Mouse (Mus musculus): ENCODE results near the gene Nkx2-5. TPM values are rescaled to one million over a fixed set of nuclear protein-coding genes. Genes with fewer than 3 reads are reported as not detected.

The Nkx2-5 gene
- polyA plus RNA-seq, 1 experiment from 2014 or later, result 0.91 TPM

GRCm38 (mm10) chr17:26849106-26849745 is 4.4 kb upstream of the Nkx2-5 start:
- ATAC-seq (ENCODE audit: low FRiP score, low TSS enrichment), result no peak
- 5% methylated on average over 19 of the region's 19 CpGs for WGBS
- H3K4me3 ChIP-seq (ENCODE audit: low read depth, low read length), result peak overlapping the region; percentile 33

GRCm38 (mm10) chr17:26848236-26848635 is 3.4 kb upstream of the Nkx2-5 start:
- Histone ChIP-seq H3K9ac (ENCODE audit: low read length) (no peak overlapping the region), H3K4me3 (ENCODE audit: low read depth, low read length) (no peak overlapping the region), H3K27ac (replicated peaks) (no peak overlapping the region), H3K36me3 (ENCODE audit: control insufficient read depth, insufficient read depth, low read length) (no peaks in the 10 kb centered on the region), H3K4me2 (replicated peaks; ENCODE audit: low read depth) (no peak overlapping the region), H3K4me1 (replicated peaks; ENCODE audit: control insufficient read depth, insufficient read depth) (no peaks in the 10 kb centered on the region), H3K27me3 (ENCODE audit: control insufficient read depth, insufficient read depth, low read length) (peaks cover 43% of the 10 kb centered on the region), H3K9me3 (ENCODE audit: control insufficient read depth, low read length) (no peaks in the 10 kb centered on the region)
- no peak for DNase-seq (ENCODE audit: low spot score)
- 7% methylated on average over 6 of the region's 6 CpGs for WGBS
- no peak for ATAC-seq (ENCODE audit: low FRiP score, low TSS enrichment)
- TF ChIP-seq CTCF (IDR thresholded peaks at IDR 0.05; ENCODE audit: low read depth) (no peak), EP300 (optimal IDR thresholded peaks at IDR 0.05) (no peak)

More at GRCm38 (mm10) chr17:26849106-26849745, 4.4 kb upstream of the Nkx2-5 start:
- no peak for TF ChIP-seq EP300 (optimal IDR thresholded peaks at IDR 0.05)
- no peak for TF ChIP-seq CTCF (IDR thresholded peaks at IDR 0.05; ENCODE audit: low read depth)
- H3K4me2 ChIP-seq (replicated peaks; ENCODE audit: low read depth), result peak overlapping the region; percentile 46; the same call in 1 of the 2 replicates
- H3K27me3 ChIP-seq (ENCODE audit: control insufficient read depth, insufficient read depth, low read length), result peaks cover 44% of the 10 kb centered on the region
- H3K4me1 ChIP-seq (replicated peaks; ENCODE audit: control insufficient read depth, insufficient read depth), result no peaks in the 10 kb centered on the region
- no peaks in the 10 kb centered on the region for H3K36me3 ChIP-seq (ENCODE audit: control insufficient read depth, insufficient read depth, low read length)
- H3K9ac ChIP-seq (ENCODE audit: low read length), result no peak overlapping the region
- no peaks in the 10 kb centered on the region for H3K9me3 ChIP-seq (ENCODE audit: control insufficient read depth, low read length)
- no peak overlapping the region for H3K27ac ChIP-seq (replicated peaks)
- DNase-seq (ENCODE audit: low spot score), result no peak

DNA sequence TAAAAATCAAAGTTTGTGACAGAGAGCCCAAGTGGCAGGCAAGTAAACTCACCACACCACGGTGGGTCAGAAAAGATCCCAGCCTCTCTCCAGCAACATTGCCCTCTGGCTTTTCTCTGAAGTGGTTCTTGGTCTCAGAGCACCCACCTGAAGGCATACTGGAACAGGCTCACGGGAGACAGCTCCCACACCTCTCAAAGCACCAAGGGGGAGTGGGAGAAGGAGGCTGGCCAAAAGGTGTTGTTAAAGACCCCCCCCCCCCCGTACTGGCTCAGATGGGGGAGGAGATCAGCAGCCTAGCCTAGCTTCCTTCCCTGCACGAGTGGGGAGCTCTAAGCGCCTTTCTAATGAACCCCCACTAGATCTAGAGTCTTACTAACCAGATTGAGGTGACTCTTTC is 3.0 kb upstream of the Nkx2-5 start:
- H3K27me3 ChIP-seq (ENCODE audit: control insufficient read depth, insufficient read depth, low read length), result peaks cover 45% of the 10 kb centered on the region
- no peak overlapping the region for H3K9ac ChIP-seq (ENCODE audit: low read length)
- H3K9me3 ChIP-seq (ENCODE audit: control insufficient read depth, low read length), result no peaks in the 10 kb centered on the region
- no peak overlapping the region for H3K27ac ChIP-seq (replicated peaks)
- WGBS, result 3% methylated on average over 5 of the region's 5 CpGs
- no peak for DNase-seq (ENCODE audit: low spot score)
- no peak for ATAC-seq (ENCODE audit: low FRiP score, low TSS enrichment)
- H3K4me1 ChIP-seq (replicated peaks; ENCODE audit: control insufficient read depth, insufficient read depth), result no peaks in the 10 kb centered on the region
- no peaks in the 10 kb centered on the region for H3K36me3 ChIP-seq (ENCODE audit: control insufficient read depth, insufficient read depth, low read length)
- H3K4me3 ChIP-seq (ENCODE audit: low read depth, low read length), result no peak overlapping the region
- TF ChIP-seq CTCF (IDR thresholded peaks at IDR 0.05; ENCODE audit: low read depth), result no peak
- TF ChIP-seq EP300 (optimal IDR thresholded peaks at IDR 0.05), result no peak
- H3K4me2 ChIP-seq (replicated peaks; ENCODE audit: low read depth), result no peak overlapping the region

DNA sequence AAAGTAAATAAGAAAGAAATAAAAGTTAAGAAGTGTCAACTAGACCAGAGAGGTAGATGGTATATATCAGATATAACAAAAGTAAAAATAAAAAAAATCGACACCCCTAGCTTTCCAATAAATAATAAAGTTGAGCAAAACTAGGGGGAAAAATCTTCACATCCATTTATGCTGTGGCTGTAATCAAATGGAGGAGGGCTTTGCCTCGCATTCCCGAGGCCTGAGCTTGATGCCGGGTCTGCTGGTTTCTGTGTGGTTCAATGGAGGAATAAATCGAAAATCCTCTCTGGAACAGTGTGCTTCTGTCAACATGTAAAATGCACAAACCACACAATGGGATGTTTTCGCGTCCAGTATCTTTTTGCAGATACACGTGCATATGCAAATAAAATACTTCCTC is 1.6 kb upstream of the Nkx2-5 start:
- Histone ChIP-seq H3K4me3 (ENCODE audit: low read depth, low read length) (no peak overlapping the region), H3K27ac (replicated peaks) (no peak overlapping the region), H3K36me3 (ENCODE audit: control insufficient read depth, insufficient read depth, low read length) (no peaks in the 10 kb centered on the region), H3K4me1 (replicated peaks; ENCODE audit: control insufficient read depth, insufficient read depth) (no peaks in the 10 kb centered on the region), H3K9ac (ENCODE audit: low read length) (no peak overlapping the region), H3K9me3 (ENCODE audit: control insufficient read depth, low read length) (no peaks in the 10 kb centered on the region), H3K4me2 (replicated peaks; ENCODE audit: low read depth) (no peak overlapping the region), H3K27me3 (ENCODE audit: control insufficient read depth, insufficient read depth, low read length) (peaks cover 48% of the 10 kb centered on the region)
- DNase-seq (ENCODE audit: low spot score), result no peak
- WGBS, result 17% methylated on average over 8 of the region's 8 CpGs
- no peak for TF ChIP-seq CTCF (IDR thresholded peaks at IDR 0.05; ENCODE audit: low read depth)
- no peak for TF ChIP-seq EP300 (optimal IDR thresholded peaks at IDR 0.05)
- no peak for ATAC-seq (ENCODE audit: low FRiP score, low TSS enrichment)

DNA sequence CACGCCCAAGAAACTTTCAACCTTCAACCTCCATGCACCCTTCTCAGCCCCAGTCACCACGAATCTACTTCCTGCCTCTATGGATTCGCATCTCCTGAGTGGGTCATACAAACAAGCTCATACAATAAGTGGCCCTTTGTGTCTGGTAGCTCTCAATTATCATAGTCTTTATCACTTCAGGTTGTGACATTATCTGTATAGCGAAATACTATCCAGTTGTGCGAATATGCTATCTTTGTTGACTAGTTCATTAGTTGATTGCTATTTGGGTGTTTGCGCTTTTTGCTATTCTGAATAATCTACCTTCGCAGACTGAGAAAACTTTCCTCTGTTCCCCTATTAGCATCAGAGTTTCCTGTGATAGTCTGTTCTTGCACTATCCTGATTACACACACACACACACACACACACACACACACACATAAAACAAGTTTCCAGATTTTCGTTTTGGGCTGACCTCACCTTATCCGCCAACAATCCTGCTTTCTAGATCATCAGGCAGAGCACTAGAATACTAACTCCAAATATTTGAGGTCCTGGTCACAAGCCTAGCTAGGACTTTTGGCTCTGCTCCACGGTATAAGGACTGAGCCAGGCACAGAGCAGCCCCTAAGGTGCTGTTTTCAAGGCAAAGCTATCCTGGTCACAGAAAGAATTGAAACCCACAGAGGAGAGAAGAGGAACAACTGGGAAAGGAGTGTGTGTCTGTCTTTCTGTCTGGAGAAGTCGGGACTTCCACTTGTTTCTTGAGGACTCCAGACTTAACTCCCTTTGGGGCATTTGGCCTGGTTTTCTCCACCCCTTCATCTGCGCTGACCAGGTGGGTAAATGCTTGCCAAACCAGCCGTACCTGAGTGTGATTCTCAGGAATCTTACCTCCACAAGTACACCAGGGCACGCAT is 591 bp upstream of the Nkx2-5 start:
- no peak for ATAC-seq (ENCODE audit: low FRiP score, low TSS enrichment)
- peaks cover 49% of the 10 kb centered on the region for H3K27me3 ChIP-seq (ENCODE audit: control insufficient read depth, insufficient read depth, low read length)
- H3K9me3 ChIP-seq (ENCODE audit: control insufficient read depth, low read length), result no peaks in the 10 kb centered on the region
- H3K9ac ChIP-seq (ENCODE audit: low read length), result no peak overlapping the region
- WGBS, result 9% methylated on average over 14 of the region's 14 CpGs
- no peak for DNase-seq (ENCODE audit: low spot score)
- H3K36me3 ChIP-seq (ENCODE audit: control insufficient read depth, insufficient read depth, low read length), result no peaks in the 10 kb centered on the region
- no peaks in the 10 kb centered on the region for H3K4me1 ChIP-seq (replicated peaks; ENCODE audit: control insufficient read depth, insufficient read depth)
- no peak overlapping the region for H3K27ac ChIP-seq (replicated peaks)
- H3K4me3 ChIP-seq (ENCODE audit: low read depth, low read length), result no peak overlapping the region
- H3K4me2 ChIP-seq (replicated peaks; ENCODE audit: low read depth), result no peak overlapping the region
- TF ChIP-seq CTCF (IDR thresholded peaks at IDR 0.05; ENCODE audit: low read depth) (no peak), EP300 (optimal IDR thresholded peaks at IDR 0.05) (no peak)
